Mouse (Mus musculus) c-Kit-positive CD71-negative TER-119-negative erythroid progenitor cells, embryonic 14.5 days (primary cell): ENCODE measurements around the gene Ldlr.

Experiments used
- DNase-seq: peaks from one replicate; pipeline ENCODE4 v3.0.0-alpha.2; 2013; ENCODE audit warnings: low read depth

Gene Ldlr

GRCm38 (mm10) chr9:21726218-21726975 lies 3.1 kb downstream of the Ldlr start:
- DNase-seq: no peak

DNA sequence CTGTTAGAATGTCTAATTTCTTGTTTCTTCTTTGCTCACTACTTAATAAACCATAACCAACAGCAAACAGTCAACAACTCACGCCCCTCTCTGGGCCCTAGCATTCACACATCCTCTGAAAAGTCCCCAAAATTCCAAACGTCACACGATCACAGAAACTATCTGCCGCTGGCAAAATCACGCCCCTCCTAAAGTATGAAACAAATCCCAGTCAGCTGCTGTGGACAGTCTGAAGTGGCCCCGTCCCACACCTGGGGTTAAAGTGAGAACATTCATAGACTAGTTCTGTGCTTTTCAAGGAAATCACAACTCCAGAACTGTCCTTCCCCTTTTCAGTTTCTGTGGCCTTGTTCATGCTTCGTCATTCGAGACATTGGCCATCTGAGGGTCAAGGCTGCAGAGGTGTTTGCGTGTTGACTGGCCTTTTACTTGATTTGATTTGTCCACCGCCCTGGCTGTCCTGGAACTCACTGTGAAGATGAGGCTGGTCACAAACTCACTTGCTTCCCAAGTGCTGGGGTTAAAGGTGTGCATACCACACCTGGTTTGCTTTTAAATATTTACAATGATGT lies 5.1 kb downstream of the Ldlr start:
- no peak for DNase-seq

GRCm38 (mm10) chr9:21729264-21729663 lies 6.0 kb downstream of the Ldlr start:
- DNase-seq: no peak

GRCm38 (mm10) chr9:21732288-21732687 lies 9.0 kb downstream of the Ldlr start:
- no peak for DNase-seq

- DNase-seq: no peak
Observed at GRCm38 (mm10) chr9:21733446-21733845, 10.2 kb downstream of the Ldlr start.

DNA sequence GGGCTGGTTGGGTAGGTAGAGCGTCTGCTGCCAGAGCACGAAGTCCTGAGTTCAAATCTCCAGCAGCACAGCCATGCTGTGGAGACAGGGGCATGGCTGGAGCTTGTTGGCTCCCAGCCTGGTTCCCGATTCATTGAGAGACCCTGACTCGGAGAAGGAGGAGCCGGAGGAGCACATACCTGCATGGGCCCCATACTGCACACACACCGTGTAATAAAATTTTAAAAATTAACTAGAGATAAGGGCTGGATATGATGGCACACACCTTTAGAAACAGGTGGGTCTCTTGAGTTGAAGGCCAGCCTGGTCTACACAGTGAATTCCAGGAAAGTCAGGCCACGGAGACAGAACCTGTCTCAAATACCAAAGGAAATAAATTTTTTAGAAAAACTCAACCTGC lies 10.7 kb downstream of the Ldlr start:
- no peak for DNase-seq

DNA sequence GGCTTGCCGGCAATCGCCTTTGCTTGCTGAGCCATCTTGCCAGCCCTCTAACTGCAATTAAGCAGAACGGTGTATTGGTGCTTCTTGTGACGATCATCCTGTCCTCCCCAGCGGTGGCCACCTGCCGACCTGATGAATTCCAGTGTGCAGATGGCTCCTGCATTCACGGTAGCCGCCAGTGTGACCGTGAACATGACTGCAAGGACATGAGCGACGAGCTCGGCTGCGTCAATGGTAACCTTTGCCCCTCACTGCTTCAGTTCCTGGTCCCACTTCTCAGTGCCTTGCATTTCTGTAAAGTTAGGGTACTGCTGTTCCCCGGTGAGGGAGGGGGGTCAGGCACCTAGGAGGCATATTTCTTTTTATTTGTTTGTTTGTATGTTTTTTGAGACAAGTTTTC lies 11.8 kb downstream of the Ldlr start:
- no peak for DNase-seq

DNA sequence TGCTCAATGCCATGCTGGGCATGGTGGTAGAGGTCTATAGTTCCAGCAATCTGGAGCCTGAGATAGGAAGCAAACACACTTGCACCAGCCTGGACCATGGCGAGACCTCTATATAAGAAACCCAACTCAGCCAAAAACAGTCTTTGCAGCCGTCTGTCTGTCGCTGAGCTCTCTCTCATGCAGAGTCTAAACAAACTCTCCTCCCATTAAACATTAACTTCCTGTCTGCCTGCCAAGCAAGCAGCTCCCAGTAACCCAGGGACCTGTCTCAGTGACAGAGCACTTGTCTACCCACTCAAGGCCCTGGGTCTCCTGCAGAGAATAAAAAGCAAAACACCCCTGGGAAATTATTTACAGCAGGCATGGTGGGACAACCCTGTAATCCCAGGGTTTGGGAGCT lies 13.3 kb downstream of the Ldlr start:
- DNase-seq: no peak

DNA sequence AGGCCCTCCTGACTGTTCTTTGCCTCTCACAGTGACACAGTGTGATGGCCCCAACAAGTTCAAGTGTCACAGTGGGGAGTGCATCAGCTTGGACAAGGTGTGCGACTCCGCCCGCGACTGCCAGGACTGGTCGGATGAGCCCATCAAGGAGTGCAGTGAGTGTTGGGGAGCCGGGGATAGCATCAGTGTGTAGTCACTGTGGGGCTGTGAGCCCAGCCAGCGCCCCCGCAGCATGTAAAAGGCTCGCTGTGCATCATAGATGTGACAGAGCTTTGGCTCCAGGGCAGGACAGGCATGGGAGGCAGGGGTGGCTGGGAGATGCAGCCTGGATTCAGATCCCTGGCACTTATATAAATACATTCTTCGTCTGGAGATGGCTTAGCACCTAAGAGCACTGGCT lies 13.9 kb downstream of the Ldlr start:
- no peak for DNase-seq

DNA sequence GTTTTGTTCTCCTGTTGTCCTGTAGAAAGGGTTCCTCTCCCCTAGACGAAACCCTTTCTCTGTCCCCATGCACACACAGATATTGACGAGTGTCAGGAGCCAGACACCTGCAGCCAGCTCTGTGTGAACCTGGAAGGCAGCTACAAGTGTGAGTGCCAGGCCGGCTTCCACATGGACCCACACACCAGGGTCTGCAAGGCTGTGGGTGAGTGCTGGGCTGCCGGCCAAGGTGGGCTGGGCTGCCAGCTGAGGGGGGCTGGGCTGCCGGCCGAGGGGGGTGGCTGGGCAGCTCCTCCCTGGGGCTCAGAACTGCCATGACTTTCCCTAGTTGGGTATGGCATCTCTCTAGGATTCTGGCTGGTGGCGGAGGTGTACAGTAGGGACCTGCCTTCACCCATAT lies 15.5 kb downstream of the Ldlr start:
- DNase-seq: no peak

DNA sequence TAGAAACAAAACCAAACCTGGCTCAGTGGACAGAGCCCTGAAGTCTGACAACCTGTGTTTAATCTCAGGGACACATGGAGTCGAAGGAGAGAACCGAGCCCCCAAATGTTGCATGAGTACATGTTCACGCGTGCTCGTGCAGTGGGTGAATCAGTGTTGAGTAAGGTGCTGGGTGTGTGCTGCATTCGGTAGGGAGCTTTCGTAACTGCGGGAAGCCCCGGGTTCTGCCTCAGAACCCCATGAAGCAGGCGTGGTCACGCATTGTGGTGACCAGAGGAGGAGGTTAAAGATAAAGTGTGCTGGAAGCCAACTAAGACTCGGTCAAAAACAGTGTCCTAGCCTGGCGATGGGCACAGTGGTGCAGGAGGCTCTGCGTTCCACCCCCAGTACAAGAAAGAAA lies 17.1 kb downstream of the Ldlr start:
- DNase-seq: no peak

DNA sequence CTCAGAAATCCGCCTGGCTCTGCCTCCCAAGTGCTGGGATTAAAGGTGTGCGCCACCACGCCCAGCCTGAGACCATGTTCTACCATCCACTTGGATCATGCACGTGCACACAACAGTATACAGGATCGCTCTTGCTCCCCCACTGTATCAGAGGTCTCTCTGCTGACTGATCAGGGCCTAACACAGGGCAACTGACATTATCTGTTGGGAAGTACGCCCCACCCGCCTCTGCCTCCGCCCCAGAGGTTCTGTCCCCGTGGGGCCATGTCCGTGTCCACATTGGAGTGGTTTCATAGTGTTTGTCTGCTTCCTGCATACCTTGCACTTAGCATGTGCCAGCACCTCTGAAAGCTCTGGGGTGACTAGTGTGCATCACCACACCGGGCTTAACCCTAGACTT lies 18.2 kb downstream of the Ldlr start:
- DNase-seq: no peak

- no peak for DNase-seq
Observed at GRCm38 (mm10) chr9:21747238-21747774, 24.0 kb downstream of the Ldlr start.

DNA sequence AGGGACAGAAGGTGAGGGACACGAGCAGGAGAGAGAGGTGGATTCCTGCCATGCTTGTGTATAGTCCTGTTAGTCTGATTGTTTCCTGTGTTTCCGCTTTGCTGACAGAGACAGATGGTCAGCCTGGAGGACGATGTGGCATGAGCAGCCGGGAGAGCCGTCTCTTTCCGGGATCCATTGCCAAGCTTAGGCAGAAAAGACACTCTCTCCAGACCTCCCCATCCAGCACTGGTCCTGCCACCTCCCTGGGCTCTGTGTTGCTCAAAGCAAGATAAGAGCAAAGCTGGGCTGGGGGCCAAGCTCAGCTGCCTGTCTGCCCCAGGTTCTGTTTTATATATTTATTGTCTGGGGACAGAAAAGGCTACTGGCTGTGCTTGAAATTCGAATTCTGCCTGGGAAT lies 24.8 kb downstream of the Ldlr start:
- DNase-seq: no peak

DNA sequence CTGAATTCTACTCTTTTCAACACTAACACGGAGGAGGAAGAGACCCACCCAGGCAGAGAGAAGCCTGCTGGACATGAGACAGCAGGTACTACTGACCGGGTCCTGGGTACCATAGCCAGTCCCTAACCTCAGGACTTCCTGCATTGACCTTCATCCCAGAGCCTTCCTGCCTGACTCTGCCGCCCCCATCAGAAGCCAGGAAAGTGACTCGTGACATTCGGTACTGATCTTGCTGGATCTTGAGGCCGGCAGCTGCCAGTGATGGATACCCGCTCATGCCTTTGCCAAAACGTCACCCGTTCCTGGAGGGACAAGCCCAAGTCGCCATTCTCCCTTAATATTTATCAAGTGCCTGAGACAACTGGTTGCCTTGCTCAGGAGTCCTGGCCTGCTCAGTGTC lies 25.2 kb downstream of the Ldlr start:
- DNase-seq: no peak

GRCm38 (mm10) chr9:21749382-21750118 lies 26.3 kb downstream of the Ldlr start:
- DNase-seq: no peak

- no peak for DNase-seq
Observed at GRCm38 (mm10) chr9:21750370-21750769, 27.1 kb downstream of the Ldlr start.

DNA sequence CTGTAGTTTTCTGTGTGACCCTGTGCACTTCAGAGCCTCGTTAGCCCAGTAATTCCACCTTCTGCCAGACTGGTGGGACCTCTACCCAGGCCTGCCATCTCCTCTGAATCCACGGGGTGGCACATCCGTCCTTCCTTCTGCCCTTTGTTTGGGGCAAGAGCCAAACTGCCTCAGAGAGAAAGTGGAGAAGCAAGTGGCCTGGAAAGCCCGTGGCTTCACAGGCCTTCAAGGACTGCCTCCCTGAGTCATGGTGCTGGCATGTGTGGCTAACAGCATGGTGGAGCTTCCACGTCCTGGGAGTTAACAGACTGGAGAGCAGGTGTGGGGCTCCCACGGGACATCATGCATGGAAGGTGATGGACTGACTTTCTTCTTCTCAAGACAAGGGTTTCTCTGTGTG lies 28.1 kb downstream of the Ldlr start:
- no peak for DNase-seq

DNA sequence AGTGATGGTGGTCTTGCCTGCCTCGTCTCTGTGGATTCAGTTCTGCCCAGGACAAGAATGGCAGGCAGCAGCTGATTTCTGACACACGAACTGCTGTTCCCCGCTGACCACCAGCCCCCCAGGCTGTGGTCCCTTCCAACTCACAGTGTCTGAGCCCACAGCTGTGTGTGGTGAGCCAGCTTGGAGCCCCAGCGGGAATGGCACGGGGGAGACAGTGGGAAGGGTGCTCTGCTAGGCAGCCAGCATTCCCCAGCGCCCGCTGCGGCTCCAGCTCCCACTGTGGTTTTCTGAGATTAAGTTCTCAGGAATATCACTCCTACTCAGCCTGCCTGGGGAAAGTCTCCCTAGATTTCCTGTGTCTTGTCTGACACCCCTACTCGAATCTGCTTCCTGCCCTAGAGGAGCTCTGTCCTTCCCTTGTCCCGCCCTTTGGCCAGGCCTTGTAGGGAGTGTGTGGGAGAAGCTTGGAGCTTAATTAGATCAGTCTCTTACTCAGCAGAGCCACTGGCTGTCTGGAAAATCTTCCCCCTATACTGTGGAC lies 29.0 kb downstream of the Ldlr start:
- no peak for DNase-seq

DNA sequence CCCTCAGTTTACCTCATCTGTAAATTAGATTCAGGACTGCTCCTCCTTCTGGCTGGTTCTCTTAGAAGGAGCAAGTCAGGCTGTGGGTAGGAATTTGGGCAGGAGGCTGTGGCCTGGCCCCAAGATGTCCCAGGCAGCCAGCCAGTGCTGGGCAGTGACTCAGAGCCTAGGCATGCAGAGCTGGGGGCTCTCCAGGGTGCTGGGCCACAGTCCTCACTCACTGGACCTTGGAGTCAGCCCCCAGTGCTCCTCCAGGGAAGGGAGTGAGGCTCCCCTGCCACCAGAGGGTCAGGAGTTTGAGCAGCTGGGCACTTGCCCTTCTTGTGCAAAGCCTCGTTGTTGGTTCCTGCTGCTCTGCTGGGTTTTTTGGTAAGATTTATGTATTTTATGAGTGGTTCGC lies 30.7 kb downstream of the Ldlr start:
- DNase-seq: no peak

DNA sequence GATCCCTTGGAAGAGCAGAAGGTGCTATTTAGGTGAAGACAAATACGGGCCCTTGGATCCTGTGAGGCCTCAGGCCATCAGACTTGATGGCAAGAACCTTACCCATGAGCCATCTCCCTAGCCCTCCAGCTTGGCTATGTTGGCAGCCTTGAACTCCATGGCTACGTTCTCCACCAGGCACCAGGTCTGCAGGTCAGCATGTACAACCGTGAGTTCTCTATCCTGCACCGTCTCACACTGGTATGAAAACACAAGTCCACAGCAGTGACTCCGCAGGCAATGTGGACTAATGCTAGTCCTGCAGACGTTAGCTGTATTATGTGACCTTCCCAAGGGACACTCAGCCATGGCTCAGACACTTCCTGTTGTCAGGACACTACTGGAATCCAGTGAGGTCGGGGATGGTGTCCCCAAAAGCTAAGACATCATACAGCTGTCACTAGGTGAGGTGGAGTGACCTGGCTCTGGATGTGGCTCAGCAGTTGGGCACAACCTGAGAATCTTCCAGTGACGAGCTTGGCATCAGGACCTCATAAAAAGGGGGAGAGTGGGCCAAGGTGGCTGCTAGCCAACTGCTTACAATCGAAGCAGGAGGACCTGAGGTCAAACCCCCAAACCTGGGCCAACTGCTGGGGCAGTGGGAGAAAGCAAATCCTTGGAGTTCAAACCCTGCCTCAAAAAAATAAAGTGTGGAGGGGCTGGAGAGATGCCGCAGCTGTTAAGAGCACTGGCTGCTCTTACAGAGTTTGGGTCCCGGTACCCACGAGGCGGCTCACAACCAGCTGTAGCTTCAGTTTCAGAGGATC lies 31.4 kb downstream of the Ldlr start:
- DNase-seq: no peak
